Mouse (Mus musculus): ENCODE data around the gene Cpsf6. TPM values are rescaled to one million over a fixed set of nuclear protein-coding genes. Genes with fewer than 3 reads are reported as not detected.
A peak's percentile ranks its signal among the peaks of the same experiment; 100 is the strongest.
"Not testable (repeated sequence)": the region's sequence is repeated elsewhere in the genome, so short reads cannot be mapped to it uniquely, and the experiment has no call there.

The Cpsf6 gene
- total RNA-seq, 2 experiments from 2014 or later = 18.1 to 22.0 TPM

GRCm38 (mm10) chr10:117400246-117400954, 20.6 kb upstream of the Cpsf6 start:
- no peak for DNase-seq (ENCODE audit: low spot score)

DNA sequence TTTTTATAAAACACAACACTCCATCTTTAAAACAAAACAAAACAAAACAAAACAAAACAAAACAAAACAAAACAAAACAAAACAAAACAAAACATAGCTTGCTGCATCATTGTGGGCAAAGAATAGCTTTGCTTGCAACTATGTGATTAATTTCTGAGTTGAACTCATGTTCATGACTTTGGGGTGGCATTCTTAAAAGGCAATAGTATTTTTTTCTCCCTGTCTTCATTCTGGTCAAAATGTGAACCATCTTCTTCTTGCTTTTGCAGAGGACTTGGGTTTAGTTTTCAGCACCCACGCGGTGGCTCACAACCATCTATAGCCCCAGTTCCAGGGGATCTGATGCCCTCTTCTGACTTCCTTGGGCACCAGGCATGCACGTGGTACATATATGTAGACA, 20.0 kb upstream of the Cpsf6 start:
- DNase-seq (ENCODE audit: low spot score) = no peak

DNA sequence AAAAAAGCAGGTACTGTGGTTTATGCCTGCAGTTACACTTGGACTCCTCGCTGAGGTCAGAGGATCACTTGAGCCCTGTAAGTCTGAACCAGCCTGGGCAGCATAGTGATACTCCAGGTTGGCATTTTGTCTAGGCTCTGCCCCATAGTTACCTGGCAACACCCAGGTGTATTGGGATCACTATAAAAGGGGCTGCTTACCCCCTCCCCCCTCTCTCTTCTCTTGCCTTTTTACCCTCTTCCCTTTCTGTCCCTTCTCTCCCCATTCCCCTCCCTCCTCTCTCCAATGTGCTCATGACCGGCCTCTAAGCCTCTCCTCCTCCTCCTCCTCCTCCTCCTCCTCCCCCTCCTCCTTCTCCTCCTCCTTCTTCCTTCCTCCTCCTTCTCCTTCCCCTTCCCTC, 19.4 kb upstream of the Cpsf6 start:
- DNase-seq (ENCODE audit: low spot score) = no peak

- DNase-seq (ENCODE audit: low spot score) = no peak
Measured at GRCm38 (mm10) chr10:117398044-117398780, 18.4 kb upstream of the Cpsf6 start.

DNA sequence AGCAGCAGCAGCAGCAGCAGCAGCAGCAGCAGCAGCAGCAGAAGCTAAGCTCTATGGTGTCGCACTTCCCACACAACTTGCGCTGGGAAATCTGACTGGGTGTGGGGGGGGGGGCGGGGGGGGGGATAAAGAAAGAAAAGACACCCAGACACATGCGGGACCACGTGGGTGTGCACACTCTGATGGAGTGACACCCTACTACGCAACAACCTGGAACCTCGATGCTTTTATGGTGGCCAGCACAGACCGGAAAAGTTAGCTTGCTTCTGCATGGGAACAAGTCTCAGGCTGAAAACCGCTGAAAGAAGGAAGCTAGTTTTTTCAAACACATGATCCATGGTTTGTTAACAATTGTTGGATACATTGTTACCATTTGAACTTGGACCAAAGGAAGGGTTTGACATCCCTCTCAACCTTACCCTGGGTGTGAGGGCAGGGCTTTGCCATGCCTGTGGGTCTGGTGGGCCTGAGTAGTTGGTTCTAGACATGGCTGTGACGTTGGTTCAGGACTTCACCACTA, 17.4 kb upstream of the Cpsf6 start:
- DNase-seq (ENCODE audit: low spot score) = no peak

DNA sequence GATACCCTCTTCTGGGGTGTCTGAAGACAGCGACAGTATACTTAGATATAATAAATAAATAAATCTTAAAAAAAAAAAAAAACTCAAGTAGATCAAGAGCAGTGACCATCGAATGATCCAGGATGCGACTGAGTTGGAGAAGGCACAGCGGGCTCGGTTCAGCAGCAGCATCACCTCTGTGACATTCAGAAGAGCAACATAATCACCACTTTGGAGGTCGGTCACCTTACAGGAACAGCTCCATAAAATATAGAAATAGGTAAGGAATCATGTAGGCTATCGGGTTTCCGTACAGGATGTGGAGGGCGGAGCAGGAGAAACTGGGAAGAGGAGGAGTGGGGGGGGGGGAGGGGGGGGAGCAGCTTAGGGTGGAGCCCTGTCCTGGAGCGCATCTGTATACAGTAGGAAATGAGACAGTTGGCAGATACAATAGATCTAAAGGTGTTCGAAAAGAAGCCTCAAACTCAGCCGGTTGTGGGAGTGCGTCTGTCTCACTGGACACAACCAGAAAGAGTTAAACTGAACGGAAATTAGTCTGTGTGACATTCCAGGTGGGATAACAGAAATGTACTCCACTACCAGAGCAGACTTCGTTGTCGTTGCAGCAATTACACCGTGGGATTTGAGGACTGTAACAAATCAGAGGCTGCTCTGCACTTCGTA, 16.7 kb upstream of the Cpsf6 start:
- DNase-seq (ENCODE audit: low spot score) = no peak

DNA sequence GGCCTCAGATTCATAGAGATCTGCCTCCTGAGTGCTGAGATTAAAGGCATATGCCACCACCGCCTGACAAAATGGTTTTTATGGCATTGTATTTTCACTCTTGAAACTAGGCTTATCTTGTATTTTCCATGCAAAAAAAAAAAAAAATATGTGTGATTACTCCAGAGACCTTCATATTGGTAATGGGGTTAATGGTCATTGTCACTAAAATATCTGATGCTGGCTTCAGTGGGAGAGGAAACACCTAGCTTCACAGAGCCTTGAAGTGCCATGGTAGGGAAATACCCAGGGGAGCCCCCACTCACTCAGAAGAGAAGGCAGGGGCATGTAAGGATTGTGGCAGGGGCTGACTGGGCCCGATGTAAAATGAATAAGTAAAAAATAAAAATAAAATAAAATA, 16.0 kb upstream of the Cpsf6 start:
- no peak for DNase-seq (ENCODE audit: low spot score)

DNA sequence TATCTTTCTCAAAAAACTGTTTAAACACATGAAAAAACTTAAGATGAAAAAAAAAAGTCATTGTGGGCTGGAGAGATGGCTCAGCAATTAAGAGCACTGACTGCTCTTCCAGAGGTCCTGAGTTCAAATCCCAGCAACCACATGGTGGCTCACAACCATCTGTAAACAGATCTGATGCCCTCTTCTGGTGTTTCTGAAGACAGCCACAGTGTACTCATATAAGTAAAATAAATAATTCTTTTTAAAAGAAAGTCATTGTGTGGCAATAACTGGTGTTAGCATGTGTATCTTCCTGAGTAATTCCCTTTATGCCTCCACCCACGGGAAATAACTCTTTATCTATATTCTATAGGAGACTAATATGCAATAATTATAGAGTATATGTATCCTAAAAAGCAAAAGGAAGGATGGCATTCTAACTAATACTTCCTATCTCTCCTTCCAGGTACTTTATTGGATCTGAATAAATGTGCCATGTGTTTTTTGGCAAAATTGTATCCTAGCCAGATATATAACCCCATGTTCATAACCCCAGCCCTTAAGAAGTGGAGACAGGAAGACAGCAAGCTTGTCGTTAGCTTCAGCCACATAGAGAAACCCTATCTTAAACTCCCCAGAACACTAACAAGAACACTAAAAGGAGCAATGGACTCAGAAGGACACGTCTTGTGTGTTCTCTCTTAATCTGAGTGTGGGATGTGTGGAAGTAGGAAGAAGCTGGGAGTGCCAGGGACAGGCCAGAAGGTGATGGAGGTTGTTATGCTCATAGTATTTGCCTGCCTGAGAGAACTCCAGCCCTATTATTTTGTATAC, 15.1 kb upstream of the Cpsf6 start:
- DNase-seq (ENCODE audit: low spot score) = no peak

DNA sequence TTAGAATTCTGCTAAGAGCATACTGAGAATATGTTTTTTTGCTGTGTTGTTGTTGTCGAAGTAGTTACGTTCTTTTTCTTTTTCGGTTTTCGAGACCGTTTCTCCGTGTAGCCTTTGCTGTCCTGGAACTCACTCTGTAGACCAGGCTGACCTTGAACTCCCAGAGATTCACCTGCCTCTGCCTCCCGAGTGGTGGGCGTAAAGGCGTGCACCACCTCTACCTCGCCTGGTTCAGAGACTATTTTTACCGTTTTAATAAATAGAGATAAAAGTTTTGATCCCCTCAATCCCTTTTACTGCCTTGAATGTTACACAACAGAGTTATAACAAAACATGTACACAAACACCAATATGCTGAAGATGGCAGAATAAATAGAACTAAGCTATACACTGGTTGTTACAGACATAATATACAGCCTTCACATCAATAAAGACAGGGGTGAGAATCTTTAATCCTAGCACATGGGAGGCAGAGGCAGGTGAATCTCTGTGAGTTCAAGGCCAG, 14.1 kb upstream of the Cpsf6 start:
- no peak for DNase-seq (ENCODE audit: low spot score)

DNA sequence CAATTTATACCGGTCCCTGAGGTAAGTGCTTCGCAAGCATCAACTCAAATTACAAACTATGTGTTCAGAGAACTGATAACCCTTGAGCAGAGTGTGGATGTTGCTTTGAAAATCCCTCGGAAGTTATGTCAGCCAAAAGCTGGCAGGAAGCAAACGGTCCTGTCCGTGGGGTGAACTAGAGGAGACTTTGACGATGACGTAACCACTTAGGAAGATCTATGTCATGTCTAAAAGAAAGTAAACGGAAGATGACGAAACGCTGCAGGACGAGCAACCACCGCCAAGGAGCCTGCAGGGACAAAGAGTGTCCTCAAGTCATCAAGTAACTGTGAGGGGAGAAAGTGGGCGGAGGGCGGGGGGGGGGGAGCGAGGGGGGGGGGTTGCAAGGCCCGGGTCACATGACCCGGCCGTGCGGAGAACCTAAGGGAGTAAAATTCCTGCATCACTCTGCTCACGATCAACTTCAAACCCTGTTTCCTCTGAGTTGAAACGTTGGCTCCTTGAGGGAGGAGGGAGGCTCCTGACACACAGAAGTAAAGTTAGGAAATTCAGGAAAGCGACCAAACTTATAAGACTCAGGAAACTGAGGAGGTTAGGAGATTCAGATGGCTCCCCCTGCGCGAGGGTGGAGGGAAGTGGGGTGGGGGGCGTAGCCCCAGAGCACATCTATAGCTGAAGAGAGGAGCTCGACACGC, 13.5 kb upstream of the Cpsf6 start:
- peak; percentile 6 for DNase-seq (ENCODE audit: low spot score)

DNA sequence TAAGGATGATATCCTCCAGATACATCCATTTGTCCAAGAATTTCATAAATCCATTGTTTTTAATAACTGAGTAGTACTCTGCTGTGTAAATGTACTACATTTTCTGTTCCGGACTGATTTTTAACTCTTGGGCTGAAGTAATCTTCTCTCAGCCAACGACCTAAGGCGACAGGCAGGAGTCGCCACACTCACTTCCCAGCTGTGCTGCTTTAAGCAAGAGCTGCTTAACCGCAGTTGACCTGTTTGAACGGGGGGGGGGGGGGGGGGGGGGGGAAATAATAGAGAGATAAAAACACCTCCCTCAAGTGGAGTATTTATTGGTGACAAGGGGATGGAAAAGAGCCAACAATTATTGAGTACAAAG, 13.0 kb upstream of the Cpsf6 start:
- DNase-seq (ENCODE audit: low spot score) = no peak

DNA sequence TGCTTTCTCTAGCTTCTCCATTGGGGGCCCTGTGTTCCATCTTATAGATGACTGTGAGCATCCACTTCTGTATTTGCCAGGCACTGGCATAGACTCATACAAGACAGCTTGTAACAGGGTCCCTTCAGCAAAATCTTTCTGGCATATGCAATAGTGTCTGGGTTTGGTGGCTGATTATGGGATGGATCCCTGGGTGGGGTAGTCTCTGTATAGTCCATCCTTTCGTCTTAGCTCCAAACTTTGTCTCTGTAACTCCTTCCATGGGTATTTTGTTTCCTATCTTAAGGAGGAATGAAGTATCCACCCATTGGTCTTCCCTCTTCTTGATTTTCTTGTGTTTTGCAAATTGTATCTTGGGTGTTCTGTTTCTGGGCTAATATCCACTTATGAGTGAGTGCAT, 12.6 kb upstream of the Cpsf6 start:
- not testable (repeated sequence) for DNase-seq (ENCODE audit: low spot score)

DNA sequence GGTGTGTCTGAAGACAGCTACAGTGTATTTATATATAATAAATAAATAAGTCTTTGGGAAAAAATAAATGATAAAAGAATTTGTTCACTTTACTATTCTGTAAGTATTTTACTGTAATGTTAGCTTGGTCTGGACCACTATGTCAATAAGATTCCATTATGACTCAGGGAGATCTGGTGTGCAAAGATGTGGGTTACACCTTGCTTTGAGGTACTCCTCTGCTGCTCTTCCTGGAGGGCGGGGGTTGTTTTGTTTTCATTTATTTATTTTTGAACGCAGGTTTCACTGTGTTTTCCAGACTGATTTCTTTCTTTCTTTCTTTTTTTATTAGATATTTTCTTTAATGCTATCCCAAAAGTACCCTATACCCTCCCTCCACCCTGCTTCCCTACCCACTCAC, 12.0 kb upstream of the Cpsf6 start:
- DNase-seq (ENCODE audit: low spot score) = no peak

- no peak for DNase-seq (ENCODE audit: low spot score)
Measured at GRCm38 (mm10) chr10:117391057-117391456, 11.2 kb upstream of the Cpsf6 start.

DNA sequence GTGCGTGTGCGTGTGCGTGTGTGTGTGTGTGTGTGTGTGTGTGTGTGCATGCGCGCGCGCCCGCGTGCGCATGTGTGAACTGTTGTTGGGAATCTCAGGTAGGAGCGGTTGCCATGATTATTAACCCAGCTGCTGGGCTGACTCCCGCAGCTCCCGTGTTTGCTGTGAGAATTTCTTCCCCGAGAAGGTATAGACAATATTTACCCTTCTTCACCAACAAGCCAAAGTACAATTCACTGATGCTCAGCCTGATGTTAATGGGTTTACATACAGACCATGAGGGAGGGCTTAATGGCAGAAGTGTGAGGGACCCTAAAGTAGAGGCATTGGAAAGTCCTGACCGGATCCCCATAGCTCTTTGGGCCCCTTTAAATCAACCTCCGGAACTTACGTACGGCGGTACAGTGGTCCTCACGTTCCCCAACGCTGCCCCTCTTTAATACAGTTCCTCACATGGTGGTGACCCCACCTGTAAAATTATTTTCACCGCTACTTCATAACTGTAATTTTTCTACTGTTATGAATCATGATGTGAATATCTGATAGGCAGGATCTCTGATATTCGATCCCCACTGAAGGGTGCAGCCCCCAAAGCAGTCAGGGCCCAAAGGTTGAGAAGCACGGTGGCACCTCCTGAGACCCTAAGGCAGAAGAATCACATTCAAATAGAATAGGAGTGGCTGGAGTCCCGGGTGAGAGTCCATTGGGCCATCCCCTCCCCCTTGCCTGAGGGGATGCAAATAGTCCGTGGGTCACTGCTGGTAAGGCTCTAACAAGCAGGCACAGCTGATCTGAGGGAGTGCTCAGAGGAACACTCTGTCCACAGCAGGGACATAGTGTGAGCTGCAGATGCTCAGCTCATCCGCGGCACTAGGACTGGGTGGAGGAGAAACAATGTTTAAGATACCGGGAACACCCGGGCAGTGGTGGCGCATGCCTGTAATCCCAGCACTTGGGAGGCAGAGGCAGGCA, 10.4 kb upstream of the Cpsf6 start:
- DNase-seq (ENCODE audit: low spot score) = no peak

GRCm38 (mm10) chr10:117389371-117389740, 9.5 kb upstream of the Cpsf6 start:
- DNase-seq (ENCODE audit: low spot score) = no peak

- no peak for DNase-seq (ENCODE audit: low spot score)
Measured at GRCm38 (mm10) chr10:117388637-117389370, 9.0 kb upstream of the Cpsf6 start.

DNA sequence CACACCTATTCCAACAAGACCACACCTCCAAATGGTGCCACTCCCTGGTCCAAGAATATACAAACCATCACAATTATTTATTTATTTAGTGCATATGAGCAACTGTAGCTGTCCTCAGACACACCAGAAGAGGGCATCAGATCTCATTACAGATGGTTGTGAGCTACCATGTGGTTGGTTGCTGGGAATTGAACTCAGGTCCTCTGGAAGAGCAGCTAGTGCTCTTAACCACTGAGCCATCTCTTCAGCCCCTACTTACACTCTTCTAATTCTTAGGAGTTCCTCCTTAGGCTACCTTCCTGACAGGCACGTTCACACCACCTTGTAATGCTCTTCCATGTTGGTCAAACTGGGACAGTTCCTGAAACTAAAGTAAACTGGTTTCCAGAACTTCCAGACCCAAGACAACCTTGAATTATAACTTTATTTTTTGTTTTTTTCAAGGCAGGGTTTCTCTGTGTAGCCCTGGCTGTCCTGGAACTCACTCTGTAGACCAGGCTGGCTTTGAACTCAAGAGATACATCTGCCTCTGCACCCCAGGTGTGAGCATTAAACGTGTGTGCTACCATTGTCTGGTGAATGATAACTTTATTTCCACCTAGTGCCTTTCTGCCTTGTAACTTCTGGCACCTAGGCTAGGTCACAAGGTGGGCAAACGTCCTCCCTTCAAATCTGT, 8.3 kb upstream of the Cpsf6 start:
- DNase-seq (ENCODE audit: low spot score) = not testable (repeated sequence)
